Mouse (Mus musculus) B cell, adult (primary cell): Measurements from ENCODE around the gene Vmn1r169. TPM values are rescaled to one million over a fixed set of nuclear protein-coding genes. Genes with fewer than 3 reads are reported as not detected.

Experiments used
- total RNA-seq: library from RNA; stranded (reverse); gene quantifications from 4 replicates; pipeline ENCODE4 v1.2.4, GENCODE M21; 2023; ENCODE audit not compliant: inconsistent age

Gene Vmn1r169
- total RNA-seq = not detected in 4 replicates

GRCm38 (mm10) chr7:23575226-23575625, at the start of gene Vmn1r169:
Vmn1r169 (plus strand) TSS chr7:23575526.

GRCm38 (mm10) chr7:23539432-23539831, 35.9 kb upstream of the Vmn1r169 start, which contains the start of gene Vmn1r168:
Vmn1r168 (plus strand) TSS chr7:23539732.

GRCm38 (mm10) chr7:23605875-23606274, 30.5 kb downstream of the Vmn1r169 start, which contains the start of gene Vmn1r170:
Vmn1r170 (plus strand) TSS chr7:23606175.

Other genes starting within 250 kb of the Vmn1r169 start
- not detected in 4 replicates for gene Nlrp5, start 189.6 kb upstream of the Vmn1r169 start, total RNA-seq
- gene Vmn1r167, start 68.3 kb upstream of the Vmn1r169 start, total RNA-seq = not detected in 4 replicates
- not detected in 4 replicates for gene Vmn1r168, start 35.8 kb upstream of the Vmn1r169 start, total RNA-seq
- gene Vmn1r170, start 30.6 kb downstream of the Vmn1r169 start, total RNA-seq = not detected in 4 replicates
- gene Vmn1r171, start 55.2 kb downstream of the Vmn1r169 start, total RNA-seq = not detected in 4 replicates
- gene Vmn1r172, start 82.8 kb downstream of the Vmn1r169 start, total RNA-seq = not detected in 4 replicates
- not detected in 4 replicates for gene Vmn1r173, start 125.2 kb downstream of the Vmn1r169 start, total RNA-seq
- gene Vmn1r174, start 176.7 kb downstream of the Vmn1r169 start, total RNA-seq = not detected in 4 replicates
- not detected in 4 replicates for gene Vmn1r175, start 235.1 kb downstream of the Vmn1r169 start, total RNA-seq